Mouse (Mus musculus): Measurements from ENCODE around the gene Gimap4. TPM values are rescaled to one million over a fixed set of nuclear protein-coding genes. Genes with fewer than 3 reads are reported as not detected.
"Not testable (repeated sequence)": the region's sequence is repeated elsewhere in the genome, so short reads cannot be mapped to it uniquely, and the experiment has no call there.

Gene Gimap4
- total and polyA plus RNA-seq, 3 experiments = 113 to 264 (median 203) TPM

DNA sequence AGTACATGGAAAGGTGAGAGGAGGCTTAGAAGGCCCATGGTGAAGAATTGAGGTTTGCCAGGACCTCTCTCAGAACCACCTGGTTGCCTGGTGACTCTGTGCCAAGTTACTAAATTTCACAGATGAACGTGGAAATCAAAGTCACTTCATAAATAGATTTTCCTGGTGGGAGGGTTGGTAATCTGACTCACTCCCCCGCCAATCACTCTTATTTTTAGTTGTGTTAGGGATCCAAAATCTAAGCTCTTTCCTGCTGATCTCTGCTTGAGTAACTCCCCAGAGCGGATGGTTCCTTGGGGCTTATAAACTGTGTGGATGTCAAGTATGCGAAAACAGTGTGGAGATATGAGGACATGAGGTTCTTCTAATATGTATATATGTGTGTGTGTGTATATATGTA, 2.1 kb upstream of the Gimap4 start:
- dilution Hi-C loops (cut with MboI; ENCODE audit: extremely low pct_ligation_motif_present, extremely low pct_unique_long_range_greater_than_20kb, low sequenced_read_pairs) (no loop called here), in situ Hi-C loops (cut with MboI; ENCODE audit: low pct_ligation_motif_present, low pct_unique_long_range_greater_than_20kb, low sequenced_read_pairs) (loop anchor here (5.0 kb wide), 1 partner anchor 35 kb away; the partner anchor contains the start of gene Gimap8)
- H3K79me2 ChIP-seq (replicated peaks; ENCODE audit: control insufficient read depth, extremely low read depth, insufficient read depth, poor library complexity, severe bottlenecking) = peaks cover 42% of the 10 kb centered on the region
- DNase-seq (ENCODE audit: extremely low read depth) = no peak
- no peak overlapping the region for H3K4me3 ChIP-seq (replicated peaks in 1 of 3; ENCODE audit: low read depth in 2 of 3, low read length in 2 of 3, poor library complexity in 1 of 3)
- H3K27me3 ChIP-seq (replicated peaks) = no peaks in the 10 kb centered on the region
- H3K4me1 ChIP-seq (ENCODE audit: control insufficient read depth in 1 of 2, insufficient read depth in 2 of 2) = peaks cover 17 to 62% of the 10 kb centered on the region in 2 experiments
- peak overlapping the region; percentile 86 for H3K9ac ChIP-seq (ENCODE audit: insufficient read depth, low read depth)
- H3K9me3 ChIP-seq (replicated peaks; ENCODE audit: low read length) = no peaks in the 10 kb centered on the region
- TF ChIP-seq CHD1 (IDR thresholded peaks at IDR 0.05; ENCODE audit: low read depth, low read length) (no peak), RAD21 (IDR thresholded peaks at IDR 0.05; ENCODE audit: low read depth, low read length) (no peak), NELFE (IDR thresholded peaks at IDR 0.05; ENCODE audit: low read depth, low read length) (no peak), ELF1 (IDR thresholded peaks at IDR 0.05; ENCODE audit: low read depth, low read length) (no peak), MYC (IDR thresholded peaks at IDR 0.05; ENCODE audit: low read depth, low read length) (no peak), MAFK (IDR thresholded peaks at IDR 0.05; ENCODE audit: insufficient replicate concordance, low read length) (no peak), USF2 (conservative IDR thresholded peaks at IDR 0.05; ENCODE audit: low read depth, low read length) (no peak)
- H3K27ac ChIP-seq (ENCODE audit: insufficient read depth, low read depth) = peak overlapping the region; percentile 98
- H3K4me2 ChIP-seq (ENCODE audit: insufficient read depth, low read depth, poor library complexity, severe bottlenecking) = peak overlapping the region; percentile 75
- peaks cover 0 to 13% of the 10 kb centered on the region in 2 experiments for H3K36me3 ChIP-seq (replicated peaks in 1 of 2; ENCODE audit: control insufficient read depth in 1 of 2, insufficient read depth in 1 of 2, low read length in 1 of 2)

DNA sequence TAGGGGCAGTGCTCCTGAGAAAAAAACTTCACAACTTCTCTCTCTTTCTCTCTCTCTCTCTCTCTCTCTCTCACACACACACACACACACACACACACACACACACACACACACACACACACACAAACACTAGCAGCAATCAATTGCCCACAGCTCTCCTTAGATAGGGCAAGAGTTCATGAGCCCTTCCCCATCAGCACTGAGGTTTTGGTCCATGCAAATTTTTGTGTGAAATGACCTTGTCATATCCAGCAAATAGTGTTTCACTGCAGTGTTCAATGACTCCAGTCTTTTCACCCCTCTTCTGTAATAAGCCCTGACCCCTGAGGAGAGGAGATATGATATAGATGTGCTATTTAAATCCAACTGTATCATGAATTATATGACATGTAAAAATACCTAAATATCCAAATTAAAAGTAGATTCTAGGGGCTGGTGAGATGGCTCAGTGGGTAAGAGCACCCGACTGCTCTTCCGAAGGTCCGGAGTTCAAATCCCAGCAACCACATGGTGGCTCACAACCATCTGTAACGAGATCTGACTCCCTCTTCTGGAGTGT, 1.0 kb upstream of the Gimap4 start:
- Histone ChIP-seq H3K4me1 (ENCODE audit: control insufficient read depth in 1 of 2, insufficient read depth in 2 of 2) (peaks cover 17 to 71% of the 10 kb centered on the region in 2 experiments), H3K4me2 (ENCODE audit: insufficient read depth, low read depth, poor library complexity, severe bottlenecking) (peak overlapping the region; percentile 51), H3K27ac (ENCODE audit: insufficient read depth, low read depth) (peak overlapping the region; percentile 82), H3K36me3 (replicated peaks in 1 of 2; ENCODE audit: control insufficient read depth in 1 of 2, insufficient read depth in 1 of 2, low read length in 1 of 2) (peaks cover 0 to 14% of the 10 kb centered on the region in 2 experiments), H3K9ac (ENCODE audit: insufficient read depth, low read depth) (peak overlapping the region; percentile 49), H3K79me2 (replicated peaks; ENCODE audit: control insufficient read depth, extremely low read depth, insufficient read depth, poor library complexity, severe bottlenecking) (peaks cover 37% of the 10 kb centered on the region)
- H3K4me3 ChIP-seq (replicated peaks in 1 of 3; ENCODE audit: low read depth in 2 of 3, low read length in 2 of 3, poor library complexity in 1 of 3); H3K27me3 ChIP-seq (replicated peaks); H3K9me3 ChIP-seq (replicated peaks; ENCODE audit: low read length); dilution Hi-C loops (cut with MboI; ENCODE audit: extremely low pct_ligation_motif_present, extremely low pct_unique_long_range_greater_than_20kb, low sequenced_read_pairs): not testable (repeated sequence)
- peak; percentile 85 for DNase-seq (ENCODE audit: extremely low read depth)
- in situ Hi-C loops (cut with MboI; ENCODE audit: low pct_ligation_motif_present, low pct_unique_long_range_greater_than_20kb, low sequenced_read_pairs) = loop anchor here (5.0 kb wide), 1 partner anchor 36 kb away; the partner anchor contains the start of gene Gimap8
- TF ChIP-seq JUND (conservative IDR thresholded peaks at IDR 0.05; ENCODE audit: low read depth, low read length) = 0 out of 2 replicates have a peak, but pooled peaks have one; percentile 12
- TF ChIP-seq MYC (IDR thresholded peaks at IDR 0.05; ENCODE audit: low read depth, low read length) = 0 out of 2 replicates have a peak, but pooled peaks have one; percentile 20
- peak; percentile 75 for TF ChIP-seq IRF4 (IDR thresholded peaks at IDR 0.05; ENCODE audit: low read depth, low read length)
- 0 out of 2 replicates have a peak, but pooled peaks have one; percentile 19 for TF ChIP-seq JUN (IDR thresholded peaks at IDR 0.05; ENCODE audit: insufficient read depth, low read depth, low read length)
- peak; percentile 38; the same call in 1 of the 2 replicates for TF ChIP-seq POLR2A (IDR thresholded peaks at IDR 0.05; ENCODE audit: low read depth, low read length)
- peak; percentile 53 for TF ChIP-seq ETS1 (conservative IDR thresholded peaks at IDR 0.05; ENCODE audit: low read depth, low read length)
- peak; percentile 65 for TF ChIP-seq EP300 (IDR thresholded peaks at IDR 0.05; ENCODE audit: low read length)
- peak; percentile 55 for TF ChIP-seq ZNF384 (IDR thresholded peaks at IDR 0.05; ENCODE audit: low read depth, low read length)
- peak; percentile 60; the same call in 1 of the 2 replicates for TF ChIP-seq TCF12 (IDR thresholded peaks at IDR 0.05; ENCODE audit: low read depth, low read length)
- TF ChIP-seq TBP (conservative IDR thresholded peaks at IDR 0.05; ENCODE audit: low read depth, low read length) = peak; percentile 91
